Mouse (Mus musculus): ENCODE measurements at regions not wholly inside any gene's neighbourhood (a gene's known extent, or its start where the extent isn't known, plus 50 kb on each side); places are given as distances from the start of the nearest gene placed in this dataset.

GRCm38 (mm10) chr13:118193951-118194696, 192.3 kb upstream of the B430218F22Rik start:
- DNase-seq: no peak

- no peak for DNase-seq
These were observed 178.3 kb upstream of the B430218F22Rik start for GRCm38 (mm10) chr13:118208146-118208545.

GRCm38 (mm10) chr13:118227354-118227753, 159.1 kb upstream of the B430218F22Rik start:
- peak; percentile 26 to 53 for DNase-seq

- DNase-seq: no peak
These were observed 148.5 kb upstream of the B430218F22Rik start for GRCm38 (mm10) chr13:118237968-118238367.

GRCm38 (mm10) chr13:118244680-118245079, 141.8 kb upstream of the B430218F22Rik start:
- no peak for DNase-seq

GRCm38 (mm10) chr13:118245546-118245945, 140.9 kb upstream of the B430218F22Rik start:
- no peak for DNase-seq

GRCm38 (mm10) chr13:118259606-118260005, 126.8 kb upstream of the B430218F22Rik start:
- DNase-seq: no peak

- DNase-seq: no peak
These were observed 123.5 kb upstream of the B430218F22Rik start for GRCm38 (mm10) chr13:118262971-118263370.

GRCm38 (mm10) chr13:118265763-118266520, 120.5 kb upstream of the B430218F22Rik start:
- no peak for DNase-seq

GRCm38 (mm10) chr13:118272904-118273303, 113.5 kb upstream of the B430218F22Rik start:
- no peak for DNase-seq

GRCm38 (mm10) chr13:118280956-118281355, 105.5 kb upstream of the B430218F22Rik start:
- no peak for DNase-seq

- DNase-seq: no peak
These were observed 92.7 kb upstream of the B430218F22Rik start for GRCm38 (mm10) chr13:118293728-118294127.

- no peak for DNase-seq
These were observed 76.3 kb upstream of the B430218F22Rik start for GRCm38 (mm10) chr13:118310080-118310479.

GRCm38 (mm10) chr13:118313676-118314075, 72.8 kb upstream of the B430218F22Rik start:
- no peak for DNase-seq
